Comparison of ENCODE assay signal across 29 mouse cellular contexts in genomic region chr10:89577666-89578065, GRCm38 (mm10). TPM values are rescaled to one million over a fixed set of nuclear protein-coding genes. Genes with fewer than 3 reads are reported as not detected.
A peak's percentile ranks its signal among the peaks of the same experiment; 100 is the strongest.
DNase-seq lines count a peak whose midpoint lies in the region; ATAC-seq lines count a peak whose summit lies in the region.
"Had no signal": no experiment of that assay in that cellular context is flagged by ENCODE, and none has a peak within 500 bp of the region (broad histone marks: within the 10 kb centered on the region; RNA-seq: fewer than 3 reads in every experiment).

No protein-coding gene starts in this region.

- DNase-seq in adrenal gland, adult 8-10 months: peak; percentile 25
- DNase-seq in adrenal gland, postnatal 4 days (ENCODE audit: low spot score in 2 of 2): no peak
- DNase-seq in Muller cell, postnatal 12 days (ENCODE audit: inconsistent ontology term): peak; percentile 1
- peak; percentile 11 for DNase-seq in adrenal gland, postnatal 14 days
- no peak for DNase-seq in natural killer cell, adult 2 months (ENCODE audit: low spot score in 2 of 2)
- DNase-seq: cerebellum, adult 11-12 months; cerebellum, adult 8-10 months; cerebellum, postnatal 10 days; cerebellum, postnatal 36 days; gastrocnemius, postnatal 10 days; gastrocnemius, postnatal 36 days; kidney, adult 11 months; kidney, adult 8-10 months had no signal

- ATAC-seq in activated CD4-positive, CD25-positive, alpha-beta regulatory T cell, adult 4 months: no peak
- ATAC-seq: forebrain, embryonic 13.5 days; forebrain, embryonic 16.5 days; hindbrain, embryonic 16.5 days; intestine, embryonic 15.5 days had no signal

RNA-seq across cellular contexts. Expression of gene Slc17a8, which starts 43.4 kb away (rescaled TPM):
- total RNA-seq in adrenal gland, adult 8-10 months (2022): under 1 TPM in 3 of 4 experiments, not detected in 1; 0.06 to 0.19 (median 0.10) TPM
- total RNA-seq in adrenal gland, postnatal 4 days (2021): under 1 TPM in 1 of 2 experiments, not detected in 1; 0.17 TPM
- 0.85 TPM in 1 of 2 replicates, not detected in the other for total RNA-seq in adrenal gland, postnatal 14 days (2021)
- polyA plus RNA-seq in activated CD4-positive, CD25-positive, alpha-beta regulatory T cell, adult 4 months (2017; shearing (Covaris generic)): under 1 TPM in 1 of 2 experiments, not detected in 1; 0.29 TPM
- total RNA-seq: CH12.LX; gastrocnemius, postnatal 36 days; granulocyte monocyte progenitor cell, adult 5-6 weeks; heart, adult 8-10 months; heart, postnatal 25 days had no signal
- polyA plus RNA-seq: G1E; heart, postnatal 0 days had no signal

RNA-seq across cellular contexts. Expression of gene Nr1h4, which starts 44.3 kb away (rescaled TPM):
- total RNA-seq in adrenal gland, adult 8-10 months (2022): 10 to 100 TPM; 26.7 to 38.1 (median 32.2) TPM
- 10 to 100 TPM; 21.0 to 27.0 TPM for total RNA-seq in adrenal gland, postnatal 4 days (2021)
- 14.1 and 21.5 TPM in 2 replicates for total RNA-seq in adrenal gland, postnatal 14 days (2021)
- polyA plus RNA-seq in activated CD4-positive, CD25-positive, alpha-beta regulatory T cell, adult 4 months (2017; shearing (Covaris generic)): not detected
- total RNA-seq: CH12.LX; G1E; gastrocnemius, postnatal 10 days; gastrocnemius, postnatal 36 days; granulocyte monocyte progenitor cell, adult 5-6 weeks had no signal
- polyA plus RNA-seq: embryonic facial prominence, embryonic 11.5 days; embryonic facial prominence, embryonic 14.5 days; forebrain, embryonic 10.5 days; G1E; hindbrain, embryonic 10.5 days; hindbrain, embryonic 13.5 days had no signal

Comparison
In these comparisons a context has a peak if more than half of its experiments do, and no peak if none do; other contexts are left out.
1. DNase-seq: peak in adrenal gland, adult 8-10 months (single experiment), Muller cell, postnatal 12 days (single experiment) and adrenal gland, postnatal 14 days (single experiment); none in adrenal gland, postnatal 4 days (0 of 2) and natural killer cell, adult 2 months (0 of 2).